Mouse (Mus musculus) yolk sac, embryonic 10.5 days (tissue): ENCODE results near the gene Pycard.
"Not testable (repeated sequence)": the region's sequence is repeated elsewhere in the genome, so short reads cannot be mapped to it uniquely, and the experiment has no call there.

Experiments
- DNase-seq: peaks from one replicate; pipeline ENCODE4 v3.0.0-alpha.2; 2017; ENCODE audit warnings: low spot score

Gene Pycard

GRCm38 (mm10) chr7:128003098-128003497 lies 9.4 kb upstream of the Pycard start:
- DNase-seq, result no peak

DNA sequence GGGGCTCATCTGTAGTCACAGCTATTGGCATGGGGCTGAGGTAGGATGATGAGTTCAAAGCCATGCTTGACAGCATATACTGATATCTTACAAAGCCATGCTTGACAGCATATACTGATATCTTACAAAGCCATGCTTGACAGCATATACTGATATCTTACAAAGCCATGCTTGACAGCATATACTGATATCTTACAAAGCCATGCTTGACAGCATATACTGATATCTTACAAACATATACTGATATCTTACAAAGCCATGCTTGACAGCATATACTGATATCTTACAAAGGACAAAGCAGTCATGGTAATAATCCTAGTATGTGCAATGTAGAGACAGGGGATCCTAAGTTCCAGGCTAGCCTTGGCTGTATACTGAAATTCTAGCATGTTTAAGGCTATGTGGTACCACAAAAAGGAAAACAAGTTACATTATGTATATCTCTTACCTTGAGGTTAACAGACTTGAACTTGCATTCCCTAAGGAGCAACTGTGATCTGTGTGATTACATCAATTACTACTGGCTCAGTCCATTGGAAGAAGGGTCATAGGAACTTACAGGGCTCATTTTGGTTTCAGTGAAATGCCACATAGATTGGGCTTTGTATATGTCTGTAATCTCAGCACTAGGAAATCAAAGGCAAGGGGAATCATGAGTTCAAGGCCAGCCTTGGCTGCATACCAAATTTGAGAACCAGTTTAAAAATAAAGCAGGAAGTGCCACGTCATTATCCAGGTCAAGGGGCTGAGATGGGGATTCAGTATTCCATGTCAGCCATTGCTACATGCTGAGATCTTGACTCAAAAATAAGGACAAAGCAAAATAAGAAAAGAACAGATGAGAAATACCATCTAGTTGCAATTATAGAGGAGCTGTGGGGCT lies 6.6 kb upstream of the Pycard start:
- no peak for DNase-seq

DNA sequence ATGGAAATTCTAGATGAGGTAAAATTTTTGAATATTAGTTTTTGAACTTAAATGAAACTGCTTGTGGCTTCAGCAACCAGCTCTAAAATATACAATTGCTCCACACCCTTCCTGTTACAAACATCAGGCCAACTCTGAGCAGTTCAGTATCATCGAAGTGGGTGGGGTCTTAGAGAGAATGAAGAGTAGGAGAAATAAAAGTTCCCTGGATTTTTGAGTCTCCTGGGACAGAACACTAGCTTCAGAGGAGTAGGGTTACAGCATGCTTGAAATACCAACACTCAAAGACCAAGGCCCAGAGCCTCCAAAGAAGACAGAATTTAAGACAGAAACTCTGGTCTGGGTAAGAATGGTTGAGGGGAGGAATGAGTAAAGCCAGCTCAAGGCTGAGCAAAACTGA lies 5.8 kb upstream of the Pycard start:
- no peak for DNase-seq

DNA sequence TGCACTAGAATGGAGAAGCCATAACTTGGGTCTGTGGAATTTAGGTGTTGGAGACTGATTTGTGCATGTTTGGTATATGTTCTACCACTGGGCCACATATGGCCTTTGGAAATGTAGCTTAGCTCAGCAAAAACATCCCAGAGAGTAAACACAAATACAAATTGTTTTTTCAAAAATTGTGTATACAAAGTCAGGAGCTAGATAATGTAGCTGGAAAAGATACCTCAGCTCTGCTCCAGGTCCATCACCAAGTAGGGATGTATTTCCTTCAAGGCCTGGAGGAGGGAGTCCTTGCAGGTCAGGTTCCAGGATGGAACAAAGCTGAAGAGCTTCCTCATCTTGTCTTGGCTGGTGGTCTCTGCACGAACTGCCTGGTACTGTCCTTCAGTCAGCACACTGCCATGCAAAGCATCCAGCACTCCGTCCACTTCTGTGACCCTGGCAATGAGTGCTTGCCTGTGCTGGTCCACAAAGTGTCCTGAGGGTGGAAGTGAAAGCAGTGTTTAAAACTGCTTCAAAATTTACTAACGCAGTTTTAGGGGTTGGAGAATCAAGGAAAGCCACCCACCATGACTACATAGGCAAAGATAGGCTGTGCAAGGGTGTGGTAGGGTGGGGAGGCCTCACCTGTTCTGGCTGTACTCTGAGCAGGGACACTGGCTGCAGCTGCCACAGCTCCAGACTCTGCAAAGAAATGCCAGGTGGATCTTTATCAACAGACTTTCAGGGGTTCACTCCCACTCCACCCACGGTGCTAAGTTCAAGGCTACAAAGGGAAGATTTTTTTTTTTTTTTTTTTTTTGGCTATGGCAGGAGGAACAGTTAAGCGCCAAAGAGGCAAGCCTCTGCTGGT lies 953 bp downstream of the Pycard start:
- DNase-seq, result no peak

- DNase-seq, result peak; percentile 54
These were observed 1.8 kb downstream of the Pycard start for GRCm38 (mm10) chr7:127991643-127992487.

GRCm38 (mm10) chr7:127988904-127989303 lies 4.8 kb downstream of the Pycard start:
- DNase-seq, result no peak

GRCm38 (mm10) chr7:127980606-127981005 lies 13.1 kb downstream of the Pycard start:
- DNase-seq, result no peak

- no peak for DNase-seq
These were observed 14.8 kb downstream of the Pycard start for GRCm38 (mm10) chr7:127978856-127979255.

DNA sequence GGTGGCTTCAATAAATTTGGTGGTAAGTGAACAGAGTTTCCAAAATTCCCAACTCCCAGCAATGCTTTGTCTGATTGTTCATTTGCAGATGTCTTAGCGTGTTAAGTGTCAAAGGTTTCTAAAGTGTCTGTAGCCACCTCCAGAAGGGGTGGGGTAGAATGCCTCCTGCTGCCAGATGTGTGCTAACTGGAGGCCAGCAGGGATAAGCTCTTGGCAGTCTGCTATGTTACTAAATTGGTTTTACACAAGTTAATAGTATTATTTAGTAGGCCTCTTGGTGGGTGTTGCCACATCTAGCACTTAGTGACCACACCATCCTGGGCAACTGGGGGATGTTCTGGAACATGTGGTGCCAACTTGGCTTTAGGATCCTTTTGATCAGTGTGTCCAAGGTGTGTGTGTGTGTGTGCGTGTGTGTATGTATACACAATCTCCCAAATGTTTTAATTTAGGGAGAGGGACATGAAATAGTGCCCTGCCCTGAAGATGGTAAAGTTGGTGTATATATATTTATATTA lies 19.2 kb downstream of the Pycard start:
- no peak for DNase-seq

DNA sequence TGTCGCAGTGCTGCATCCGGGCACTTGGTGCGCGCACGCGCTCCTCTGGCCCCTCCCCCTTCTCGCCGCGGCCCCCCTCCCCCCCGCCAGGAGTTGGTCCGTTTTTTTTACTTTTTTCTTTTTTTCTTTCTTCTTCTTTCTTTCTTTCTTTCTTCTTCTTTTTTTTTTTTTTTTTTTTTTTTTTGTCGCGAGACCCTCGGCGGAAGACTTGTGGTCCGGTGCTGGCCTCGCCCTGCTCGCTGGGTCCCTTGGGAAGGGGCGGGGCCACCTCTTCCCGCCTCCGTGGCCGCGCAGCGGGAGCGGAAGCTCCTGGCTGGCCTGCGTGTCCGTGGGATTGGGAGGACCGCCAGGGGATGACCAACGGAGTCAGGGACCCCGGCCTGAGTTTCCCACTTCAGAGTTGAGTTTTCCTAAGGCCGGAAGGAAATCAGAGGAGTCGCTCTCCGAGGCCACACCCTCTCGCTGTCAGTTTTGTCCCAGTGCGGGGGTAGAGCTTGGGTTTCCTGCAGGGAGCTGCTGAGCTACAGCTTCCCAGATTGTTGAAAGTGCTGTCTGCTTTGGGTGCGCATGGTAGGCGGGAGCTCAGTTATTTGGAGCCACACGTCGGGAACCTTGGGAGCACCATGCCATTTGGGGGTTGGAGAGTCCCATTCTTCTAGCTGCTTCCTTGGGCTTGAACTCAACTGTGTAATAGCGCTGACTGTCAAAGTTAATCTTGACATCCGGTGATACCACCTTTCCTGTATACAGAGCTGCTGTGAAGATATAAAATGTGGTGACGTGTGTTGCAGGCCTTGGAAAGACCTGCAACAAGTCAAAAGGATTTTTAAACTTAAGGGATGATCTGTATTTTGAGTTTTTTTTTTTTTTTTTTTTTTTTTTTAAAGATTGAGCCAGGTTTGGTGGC lies 25.5 kb downstream of the Pycard start:
- peak; percentile 77 for DNase-seq

DNA sequence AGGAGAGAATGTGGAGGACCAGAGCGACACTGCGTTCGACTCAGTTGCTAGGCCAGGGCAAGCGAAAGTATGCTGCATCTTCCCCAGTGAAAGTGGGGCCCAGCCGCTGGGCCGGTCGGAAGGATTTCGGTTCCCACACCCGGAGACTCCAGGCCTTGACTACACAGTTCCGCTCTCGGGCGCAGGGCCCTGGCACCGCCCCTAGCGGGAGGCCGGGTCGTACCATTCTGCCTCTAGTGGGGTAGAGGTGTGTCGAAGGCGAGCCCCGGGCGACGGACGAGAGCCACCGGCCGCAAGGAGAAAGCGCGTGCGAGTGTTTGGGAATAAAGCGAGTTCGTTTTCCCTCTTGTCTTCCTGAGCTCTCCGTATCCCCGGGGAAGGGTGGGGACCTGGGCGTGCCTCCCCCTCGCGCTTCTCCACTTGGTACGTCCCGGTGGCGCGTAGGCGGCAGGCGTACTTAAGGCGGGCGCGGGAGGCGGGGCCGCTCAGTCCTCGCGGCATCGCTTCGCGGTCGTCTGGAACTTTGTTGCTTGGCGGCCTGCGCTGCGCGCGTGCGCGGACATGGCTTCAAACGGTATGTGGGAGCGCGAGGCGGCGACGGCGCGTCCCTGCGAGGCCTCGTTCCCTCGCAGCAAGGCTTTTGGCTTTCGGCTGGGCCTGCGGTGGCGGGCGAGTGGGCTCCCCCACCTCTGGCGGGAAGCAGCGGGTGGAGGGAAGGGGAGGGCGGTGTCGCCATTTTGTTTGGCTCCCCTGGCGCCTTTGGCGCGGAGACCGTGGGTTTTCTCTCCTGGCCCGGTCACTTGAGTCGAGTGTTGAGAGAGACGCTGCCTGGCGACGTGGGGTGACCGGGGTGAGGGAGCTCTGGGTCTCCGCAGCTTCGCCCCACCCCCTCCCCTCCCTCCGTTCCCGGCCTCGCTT lies 26.4 kb downstream of the Pycard start, which contains the start of gene Fus:
TSS of gene Fus (plus strand) at position 454 of the 918 bp plus-strand sequence.
- peak; percentile 93 for DNase-seq

- peak; percentile 25 for DNase-seq
These were observed 27.2 kb downstream of the Pycard start for GRCm38 (mm10) chr7:127966371-127966918.

DNA sequence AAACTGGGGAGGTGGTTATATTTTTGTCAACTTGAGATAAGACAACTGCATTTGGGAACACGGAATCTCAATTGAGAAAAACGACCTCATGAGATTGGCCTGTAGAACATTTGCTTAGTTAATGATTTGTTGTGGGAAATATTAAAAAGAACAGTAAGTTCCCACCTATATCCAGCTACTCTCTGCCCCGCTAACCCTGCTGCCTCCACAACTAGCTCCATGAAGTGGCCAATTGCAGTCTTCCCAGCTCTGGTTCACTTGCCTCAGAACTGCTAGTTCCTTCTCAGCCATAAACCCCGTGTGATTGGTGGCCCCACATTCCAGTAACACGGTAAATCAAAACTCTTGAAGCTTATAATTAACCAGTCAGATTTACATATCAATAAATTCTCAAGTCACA lies 34.3 kb downstream of the Pycard start:
- DNase-seq, result no peak

GRCm38 (mm10) chr7:127952864-127953581 lies 40.6 kb downstream of the Pycard start:
- DNase-seq, result no peak

- no peak for DNase-seq
These were observed 47.1 kb downstream of the Pycard start, which contains the start of gene Prss36 for GRCm38 (mm10) chr7:127946470-127947023. Gene Prss36 (minus strand): TSS chr7:127946725.

- DNase-seq, result no peak
These were observed 49.1 kb downstream of the Pycard start for GRCm38 (mm10) chr7:127944614-127945013.

DNA sequence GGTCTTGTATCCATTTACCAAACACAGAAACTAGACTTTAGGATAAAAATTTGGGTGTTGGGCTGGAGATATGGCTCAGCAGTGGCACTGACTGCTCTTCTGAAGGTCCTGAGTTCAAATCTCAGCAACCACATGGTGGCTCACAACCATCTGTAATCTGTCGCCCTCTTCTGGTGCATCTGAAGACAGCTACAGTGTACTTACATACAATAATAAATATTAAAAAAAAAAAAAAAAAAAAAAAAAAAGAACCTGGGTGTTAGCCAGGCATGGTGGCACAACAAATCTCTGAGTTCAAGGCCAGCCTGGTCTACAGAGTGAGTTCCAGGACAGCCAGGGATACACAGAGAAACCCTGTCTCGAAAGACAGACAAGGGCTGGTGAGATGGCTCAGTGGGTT lies 51.6 kb downstream of the Pycard start:
- DNase-seq, result not testable (repeated sequence)
